ENCODE assay signal across 18 mouse cellular contexts in genomic region chr9:52448245-52448644, GRCm38 (mm10).
DNase-seq lines count a peak whose midpoint lies in the region; ATAC-seq lines count a peak whose summit lies in the region.
"Had no signal": no experiment of that assay in that cellular context is flagged by ENCODE, and none has a peak within 500 bp of the region (broad histone marks: within the 10 kb centered on the region; RNA-seq: fewer than 3 reads in every experiment).

No protein-coding gene starts in this region.

- H3K27ac ChIP-seq in liver, embryonic 11.5 days (ENCODE audit: low read depth, low read length), result no peak overlapping the region
- H3K27ac ChIP-seq: embryonic facial prominence, embryonic 10.5 days; embryonic facial prominence, embryonic 12.5 days; forebrain, embryonic 13.5 days; forebrain, embryonic 15.5 days had no signal

- peak; percentile 9 for DNase-seq in layer of hippocampus, adult 11-12 months (ENCODE audit: low spot score)
- DNase-seq in layer of hippocampus, adult 8-10 months (ENCODE audit: low spot score in 2 of 2), result no peak
- DNase-seq in right cerebral cortex, adult 18-20 months, result peak; percentile 27
- DNase-seq in right cerebral cortex, postnatal 4 days, result no peak
- DNase-seq in liver, embryonic 11.5 days (ENCODE audit: low spot score), result no peak
- DNase-seq: adrenal gland, adult 2 months; adrenal gland, postnatal 10 days; adrenal gland, postnatal 25 days; cerebellum, adult 11-12 months; cerebellum, adult 2 months; cerebellum, adult 9-10 months; cerebellum, postnatal 10 days; cerebellum, postnatal 25 days; forebrain, postnatal 0 days had no signal

- H3K27me3 ChIP-seq in liver, embryonic 11.5 days (replicated peaks; ENCODE audit: control insufficient read depth, insufficient read depth, low read length), result no peaks in the 10 kb centered on the region
- H3K27me3 ChIP-seq: embryonic facial prominence, embryonic 12.5 days; forebrain, embryonic 13.5 days; forebrain, embryonic 15.5 days had no signal

- H3K9me3 ChIP-seq in liver, embryonic 11.5 days (ENCODE audit: control insufficient read depth, low read length), result no peaks in the 10 kb centered on the region
- H3K9me3 ChIP-seq: embryonic facial prominence, embryonic 10.5 days; embryonic facial prominence, embryonic 12.5 days; forebrain, embryonic 13.5 days; forebrain, embryonic 15.5 days had no signal

- H3K4me2 ChIP-seq in liver, embryonic 11.5 days, result no peak overlapping the region
- H3K4me2 ChIP-seq: embryonic facial prominence, embryonic 12.5 days; forebrain, embryonic 13.5 days; forebrain, embryonic 15.5 days had no signal

- H3K4me1 ChIP-seq in liver, embryonic 11.5 days (replicated peaks; ENCODE audit: control insufficient read depth, insufficient read depth, low read length), result no peaks in the 10 kb centered on the region
- H3K4me1 ChIP-seq: embryonic facial prominence, embryonic 10.5 days; embryonic facial prominence, embryonic 12.5 days; forebrain, embryonic 13.5 days; forebrain, embryonic 15.5 days had no signal

- no peak overlapping the region for H3K4me3 ChIP-seq in liver, embryonic 11.5 days (ENCODE audit: low read depth, low read length)
- H3K4me3 ChIP-seq: embryonic facial prominence, embryonic 10.5 days; embryonic facial prominence, embryonic 12.5 days; forebrain, embryonic 13.5 days; forebrain, embryonic 15.5 days had no signal

- ATAC-seq in liver, embryonic 11.5 days (replicated peaks; ENCODE audit: low FRiP score), result no peak
- ATAC-seq: forebrain, embryonic 13.5 days; forebrain, embryonic 15.5 days; forebrain, postnatal 0 days had no signal

- no peaks in the 10 kb centered on the region for H3K36me3 ChIP-seq in liver, embryonic 11.5 days (ENCODE audit: control insufficient read depth, insufficient read depth, low read length)
- H3K36me3 ChIP-seq: embryonic facial prominence, embryonic 10.5 days; embryonic facial prominence, embryonic 12.5 days; forebrain, embryonic 15.5 days had no signal

- no peak overlapping the region for H3K9ac ChIP-seq in liver, embryonic 11.5 days (ENCODE audit: low read depth, low read length)
- H3K9ac ChIP-seq: embryonic facial prominence, embryonic 12.5 days; forebrain, embryonic 13.5 days; forebrain, embryonic 15.5 days; forebrain, postnatal 0 days had no signal

Comparison
In these comparisons a context has a peak if more than half of its experiments do, and no peak if none do; other contexts are left out.
1. DNase-seq: peak in layer of hippocampus, adult 11-12 months (single experiment) and right cerebral cortex, adult 18-20 months (single experiment); none in layer of hippocampus, adult 8-10 months (0 of 2), right cerebral cortex, postnatal 4 days (single experiment) and liver, embryonic 11.5 days (single experiment).